Mouse (Mus musculus): ENCODE measurements at regions not wholly inside any gene's neighbourhood (a gene's known extent, or its start where the extent isn't known, plus 50 kb on each side); places are given as distances from the start of the nearest gene placed in this dataset.

DNA sequence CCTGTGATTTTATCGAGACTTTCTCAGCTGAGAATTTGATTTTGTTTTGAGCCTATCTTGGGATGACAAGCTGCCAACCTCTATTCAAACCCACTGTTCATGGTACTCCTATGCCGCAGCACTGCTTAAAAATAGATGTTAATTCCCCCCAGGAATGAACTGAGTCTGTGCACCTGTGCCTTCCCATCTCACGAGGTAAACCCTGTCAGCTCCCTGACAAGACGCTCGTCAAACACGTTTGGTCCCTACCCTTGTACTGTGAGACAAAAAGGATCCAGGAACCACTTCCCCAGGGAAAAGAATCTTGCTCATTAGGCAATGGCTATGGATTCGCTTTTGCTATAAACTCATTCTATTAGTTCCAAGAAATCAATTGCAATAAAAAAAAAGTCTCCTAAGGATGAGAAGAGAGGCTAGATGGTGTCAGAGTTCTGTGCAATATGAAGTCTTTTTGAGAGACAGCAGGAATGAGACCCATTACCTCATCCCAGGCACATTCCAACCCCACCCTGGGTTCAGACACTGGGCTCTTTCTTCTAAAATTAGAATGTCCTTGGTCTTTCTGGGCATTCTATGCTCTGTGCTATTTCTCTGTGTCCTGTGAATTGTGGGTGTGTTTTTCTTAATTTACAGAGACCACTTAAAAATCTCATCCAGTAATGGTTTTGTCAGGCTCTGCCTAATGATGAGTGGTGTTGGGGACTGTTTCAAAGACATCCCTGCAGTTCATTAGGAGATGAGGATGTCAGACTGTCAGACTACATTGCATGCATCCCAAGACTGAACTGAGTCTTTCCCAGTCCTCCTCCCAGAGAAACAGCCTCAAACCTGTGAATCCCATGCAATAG is 167.7 kb upstream of the Pabpc6 start:
- DNase-seq, result no peak

DNA sequence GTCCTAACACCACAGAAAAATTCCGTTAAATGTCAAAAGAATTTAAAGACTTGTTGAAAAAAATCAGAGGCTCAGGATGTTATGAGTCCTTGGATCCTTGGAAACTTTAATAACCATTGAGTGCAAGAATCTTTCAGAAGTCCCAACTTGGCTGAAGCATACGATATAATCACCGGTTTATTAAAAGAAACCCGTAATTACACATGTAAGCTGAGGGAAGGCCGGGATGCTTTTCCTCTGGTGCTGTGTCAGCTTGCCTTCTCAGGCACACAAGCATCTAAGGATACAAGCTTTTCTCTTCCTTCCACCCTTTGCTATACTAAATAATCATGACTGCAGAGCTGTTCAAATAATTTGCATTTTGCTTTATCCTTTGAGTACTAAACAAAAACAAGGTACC is 160.4 kb upstream of the Pabpc6 start:
- no peak for DNase-seq

DNA sequence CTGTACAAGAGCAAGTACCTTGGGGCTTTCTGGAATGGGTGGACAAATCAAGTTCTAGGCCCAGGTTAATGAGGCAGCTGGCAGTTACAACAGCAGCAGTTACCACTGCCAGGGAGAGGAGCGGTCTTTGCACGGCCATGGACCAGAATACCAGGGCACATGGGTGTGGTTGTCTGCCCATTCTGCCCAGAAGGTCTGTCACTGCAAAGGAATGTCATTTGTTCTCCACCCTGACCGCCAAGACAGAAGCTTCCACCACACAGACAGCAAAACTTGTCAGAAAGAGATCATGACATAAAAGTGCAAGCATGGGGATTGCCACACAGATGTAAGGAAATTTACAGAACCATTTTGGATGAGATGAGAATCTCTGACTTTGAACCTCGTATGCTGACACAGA is 151.8 kb upstream of the Pabpc6 start:
- no peak for DNase-seq

DNA sequence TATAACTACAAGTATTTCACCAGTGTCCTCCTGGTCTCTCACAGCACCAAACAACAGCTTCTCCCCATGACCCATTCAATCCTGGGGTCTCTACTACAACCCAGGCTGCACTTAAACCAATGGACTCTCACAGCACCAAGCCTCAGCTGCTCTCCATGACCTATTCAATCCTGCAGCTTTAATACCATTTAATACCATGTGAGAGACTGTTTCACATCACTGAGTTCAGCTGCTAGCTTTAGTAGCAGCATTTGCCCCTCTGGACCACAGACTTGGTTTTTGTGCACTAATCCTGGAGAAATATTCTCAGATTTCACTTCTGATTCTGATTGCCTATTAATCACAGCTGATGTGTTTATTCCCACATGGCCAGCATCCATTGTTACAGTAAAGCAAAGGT is 147.5 kb upstream of the Pabpc6 start:
- DNase-seq, result no peak

DNA sequence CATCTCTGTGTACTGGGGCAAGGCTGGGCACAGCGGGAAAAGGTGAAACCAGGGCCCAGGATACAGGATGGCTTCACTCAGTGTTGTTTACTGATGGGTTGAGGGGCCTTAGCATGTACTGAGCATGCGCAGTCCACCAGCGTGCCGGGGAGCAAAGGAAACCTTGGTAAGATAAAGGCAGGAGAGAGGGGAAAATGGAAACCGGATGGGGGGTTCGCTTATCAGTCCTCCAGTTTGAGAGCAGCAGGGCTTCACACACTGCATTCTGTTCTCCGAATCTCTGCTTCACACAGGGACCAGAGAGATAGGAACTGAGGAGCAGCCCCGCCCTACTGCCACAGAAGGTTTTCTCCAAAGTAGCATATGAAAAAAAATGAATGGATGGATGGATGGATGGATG is 127.6 kb upstream of the Pabpc6 start:
- DNase-seq, result no peak

DNA sequence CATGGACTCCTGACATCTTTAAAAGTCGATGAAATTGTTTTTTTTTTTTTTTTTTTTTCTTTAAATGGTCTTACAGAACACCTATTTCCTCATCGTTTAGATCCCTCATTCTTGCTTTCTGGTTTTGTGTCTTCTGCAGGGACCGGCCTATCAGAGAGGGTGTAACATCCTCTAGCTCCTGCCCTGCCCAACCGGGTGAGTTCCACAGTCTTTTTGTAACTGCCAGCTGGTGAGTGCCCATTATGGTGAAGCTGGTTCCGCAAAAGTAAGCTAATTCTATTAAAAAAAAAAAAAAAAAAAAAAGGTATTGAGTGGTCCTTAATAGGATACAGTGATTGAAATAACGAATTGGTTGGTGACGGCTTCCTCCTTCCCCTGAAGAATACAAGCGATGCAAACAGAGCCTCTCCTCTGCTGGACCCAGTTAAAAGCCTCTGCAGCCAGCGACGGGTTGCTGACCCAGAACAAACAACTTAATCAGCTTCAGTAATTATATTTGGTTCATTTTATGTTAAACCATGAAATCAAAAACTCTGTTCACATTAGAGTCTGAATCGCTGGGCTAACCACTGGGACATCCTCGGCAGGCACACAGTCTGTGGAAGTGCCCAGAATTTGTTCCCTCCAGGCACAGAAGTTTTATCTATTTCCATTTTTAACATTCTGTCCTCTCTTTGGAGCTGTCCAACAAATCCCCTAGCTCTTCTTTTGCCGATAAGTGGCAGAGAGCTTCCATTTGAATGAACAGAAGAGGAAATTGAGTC is 126.9 kb upstream of the Pabpc6 start:
- DNase-seq, result no peak

DNA sequence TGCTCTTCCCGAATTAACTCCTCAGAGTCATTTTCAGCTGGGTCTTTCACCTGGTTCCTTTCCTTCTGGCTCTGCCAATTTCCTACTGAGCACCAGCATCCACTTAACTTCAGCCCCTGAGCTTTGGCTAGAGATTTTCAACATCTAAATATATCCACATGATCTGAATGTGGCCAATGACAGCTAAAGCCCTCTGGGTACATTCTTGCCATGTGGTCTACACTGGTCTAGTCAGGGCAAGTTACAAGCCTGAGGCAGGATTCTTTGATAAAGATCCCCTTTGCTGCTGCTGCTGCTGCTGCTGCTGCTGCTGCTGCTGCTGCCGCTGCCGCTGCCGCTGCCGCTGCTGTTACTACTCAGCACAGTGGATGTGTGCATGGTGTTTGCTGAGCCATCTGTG is 109.3 kb upstream of the Pabpc6 start:
- no peak for DNase-seq

DNA sequence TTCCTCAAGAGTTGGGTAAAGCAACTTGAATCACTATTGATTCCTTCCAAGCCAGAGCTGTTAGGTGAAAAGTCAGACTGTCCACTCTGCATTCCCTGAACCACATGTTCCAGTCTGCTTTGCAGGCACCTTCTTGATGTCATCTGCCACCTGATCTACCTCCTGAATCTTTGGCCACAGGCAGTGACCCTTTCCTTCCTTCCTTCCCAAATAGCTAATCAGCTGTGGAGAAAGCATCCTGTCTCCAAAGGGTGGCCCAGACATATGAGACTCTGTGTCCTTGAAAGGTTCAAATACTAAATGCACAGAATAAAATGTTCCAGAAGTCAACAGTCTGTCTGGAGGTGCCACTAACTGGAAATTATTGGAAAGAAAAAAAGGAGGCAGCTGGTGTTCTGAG is 107.6 kb upstream of the Pabpc6 start:
- DNase-seq, result no peak

DNA sequence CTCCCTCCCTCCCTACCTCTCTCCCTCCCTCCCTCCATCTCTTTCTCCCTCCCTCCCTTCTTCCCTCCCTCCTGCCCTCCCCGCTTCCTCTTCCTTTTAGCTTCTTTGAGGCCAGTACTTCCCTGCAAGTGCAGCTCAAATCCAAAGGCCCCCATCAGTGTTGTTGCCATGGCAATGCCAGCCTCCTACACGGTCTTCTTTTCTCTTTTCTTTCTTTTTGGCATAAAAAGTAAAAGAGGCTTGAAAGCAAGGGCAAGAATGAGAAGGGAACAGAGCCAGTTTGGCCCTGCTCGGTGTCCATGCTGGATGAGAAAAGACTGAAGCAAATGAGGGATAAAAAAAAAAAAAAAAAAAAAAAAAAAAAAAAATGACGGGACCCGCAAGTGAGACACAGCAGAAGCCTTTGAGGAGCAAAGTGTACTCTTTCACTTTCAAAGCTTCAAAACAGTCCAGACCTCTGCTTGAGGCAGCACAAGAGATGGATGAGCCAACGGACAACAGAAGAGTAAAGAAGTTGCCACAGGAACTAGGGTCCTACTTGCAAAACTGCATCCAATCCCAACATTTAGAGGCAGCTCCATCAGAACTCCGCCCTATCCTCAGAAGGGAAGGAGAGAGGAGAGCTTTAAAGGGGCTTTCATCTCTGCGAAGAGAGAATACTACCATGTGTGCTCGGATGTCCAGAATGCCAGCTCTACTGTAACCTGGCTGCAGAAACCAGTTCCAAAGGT is 106.9 kb upstream of the Pabpc6 start:
- peak; percentile 38 for DNase-seq

DNA sequence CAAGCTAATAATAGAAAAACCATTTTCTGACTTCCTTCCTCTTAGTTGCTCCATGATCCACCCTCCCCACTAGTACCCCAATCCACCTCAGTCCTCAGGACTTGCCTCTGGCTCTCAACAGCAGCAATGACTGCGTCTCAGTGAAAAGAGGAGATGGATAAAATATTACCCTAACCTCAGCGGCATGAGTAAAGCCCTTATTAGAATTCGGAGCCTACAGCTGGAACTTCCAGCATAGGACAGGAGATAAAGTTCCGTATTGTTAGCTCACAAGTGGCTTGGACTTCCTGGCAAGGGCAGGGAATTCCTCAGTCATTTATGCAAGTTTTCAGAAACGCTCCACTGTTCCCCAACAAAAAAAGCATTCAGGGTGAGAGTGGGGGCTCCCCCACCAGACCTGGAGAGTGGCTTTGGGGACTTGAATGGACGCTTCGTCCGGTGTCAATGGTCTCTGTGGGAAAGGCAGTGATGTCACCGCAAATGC is 106.2 kb upstream of the Pabpc6 start:
- DNase-seq, result no peak

DNA sequence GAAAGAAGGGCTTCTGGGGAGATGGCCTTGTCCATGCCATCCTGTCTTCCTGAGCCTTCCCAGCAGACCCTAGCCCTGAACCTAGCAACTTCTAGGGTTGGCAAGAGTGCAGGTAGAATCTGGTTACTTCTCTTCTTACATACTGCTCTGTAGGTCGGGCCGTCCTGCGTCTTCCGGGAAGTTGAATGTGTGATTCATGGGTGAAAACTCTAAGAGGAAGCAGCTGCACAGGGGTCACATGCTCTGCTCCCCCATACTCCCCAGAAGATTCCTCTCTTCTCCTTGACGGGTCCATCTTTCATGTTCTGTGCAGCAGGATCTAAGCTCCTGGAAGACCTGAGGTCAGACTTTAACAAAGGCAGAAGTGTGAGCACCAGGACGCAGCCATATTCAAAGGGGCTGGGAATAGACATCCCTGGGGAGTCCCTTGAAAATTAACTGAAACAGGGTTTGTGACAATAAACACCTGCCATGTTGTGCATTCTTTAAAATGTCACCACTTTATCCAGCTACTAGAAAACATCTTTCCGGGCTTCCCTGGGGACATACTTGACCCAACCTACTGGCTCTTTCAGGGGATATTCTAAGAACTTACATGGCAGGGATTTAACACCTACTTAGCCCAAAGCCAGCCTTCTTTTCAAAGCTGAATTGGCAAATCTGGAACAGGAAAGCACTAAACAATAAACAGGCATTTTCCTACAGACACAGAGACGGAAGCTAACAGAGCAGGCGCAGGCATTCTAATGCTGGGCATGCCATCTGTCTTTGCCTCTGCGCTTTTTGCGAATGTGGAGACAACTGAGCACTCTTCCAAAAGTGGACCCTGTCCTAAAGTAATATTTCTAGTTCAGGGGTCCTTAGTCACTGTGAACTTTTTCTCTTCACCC is 105.5 kb upstream of the Pabpc6 start:
- DNase-seq, result no peak

DNA sequence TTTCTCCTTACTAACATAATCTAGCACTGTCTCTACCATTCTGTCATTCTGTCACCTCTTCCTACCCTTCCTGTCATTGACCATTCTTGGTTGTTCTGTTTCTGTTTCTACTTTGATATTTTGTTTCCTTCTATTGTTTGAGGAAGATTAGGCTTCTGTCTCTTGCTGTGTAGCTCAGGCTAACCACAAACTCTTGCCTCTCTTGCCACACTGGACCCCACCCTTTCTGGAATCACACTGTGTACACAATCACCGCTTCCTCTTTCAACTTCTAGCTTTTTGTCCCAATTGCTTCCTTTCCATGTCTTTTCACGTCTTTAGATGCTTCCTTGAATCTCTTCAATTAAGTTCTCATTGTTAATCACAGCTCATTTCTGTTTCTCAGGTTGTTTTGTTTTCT is 104.2 kb upstream of the Pabpc6 start:
- DNase-seq, result no peak

DNA sequence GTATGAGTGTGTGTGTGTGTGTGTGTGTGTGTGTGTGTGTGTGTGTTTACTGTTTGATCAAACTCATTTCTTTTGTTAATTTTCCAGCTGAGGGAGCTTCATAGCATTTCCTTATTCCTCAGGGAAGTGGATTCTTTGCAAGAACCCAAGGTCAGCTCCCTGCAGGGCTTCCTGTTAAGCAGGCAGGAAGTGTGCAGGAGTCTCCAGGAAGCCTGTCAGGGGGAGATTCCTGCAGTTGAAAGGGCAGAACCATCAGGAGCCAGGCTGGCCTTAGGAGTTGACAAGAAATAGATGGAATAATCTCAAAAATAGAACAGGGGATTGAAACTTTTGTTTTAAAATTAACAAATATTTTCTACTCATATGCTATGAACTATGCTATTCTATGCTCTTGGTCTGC is 98.8 kb upstream of the Pabpc6 start:
- DNase-seq, result no peak

DNA sequence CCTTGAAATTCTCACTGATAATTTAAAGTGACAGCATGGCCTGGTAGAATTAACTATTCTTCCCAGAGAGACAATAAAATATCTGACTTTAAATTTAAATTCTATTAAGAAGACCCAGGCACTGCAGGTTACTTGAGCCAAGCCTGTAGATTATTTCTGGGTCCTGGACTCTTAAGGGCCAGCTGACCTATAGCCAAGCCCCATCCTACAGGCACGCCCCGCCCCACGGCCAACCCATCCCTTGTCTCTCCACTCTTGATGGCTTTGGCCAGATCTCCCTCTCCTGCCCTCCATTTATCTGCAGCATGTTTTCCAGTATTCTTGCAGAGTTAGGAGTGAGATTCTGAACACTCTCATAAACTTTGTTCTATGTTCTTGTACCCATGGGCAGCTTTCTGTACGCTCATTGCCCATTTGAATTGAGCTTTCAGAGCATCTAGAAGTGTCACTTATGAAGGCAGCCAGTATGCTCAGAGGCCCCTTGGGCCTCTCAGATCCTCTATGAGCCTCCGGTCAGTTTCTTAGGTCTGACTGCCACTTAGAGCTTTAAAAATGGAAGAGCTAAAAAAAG is 96.2 kb upstream of the Pabpc6 start:
- DNase-seq, result no peak

DNA sequence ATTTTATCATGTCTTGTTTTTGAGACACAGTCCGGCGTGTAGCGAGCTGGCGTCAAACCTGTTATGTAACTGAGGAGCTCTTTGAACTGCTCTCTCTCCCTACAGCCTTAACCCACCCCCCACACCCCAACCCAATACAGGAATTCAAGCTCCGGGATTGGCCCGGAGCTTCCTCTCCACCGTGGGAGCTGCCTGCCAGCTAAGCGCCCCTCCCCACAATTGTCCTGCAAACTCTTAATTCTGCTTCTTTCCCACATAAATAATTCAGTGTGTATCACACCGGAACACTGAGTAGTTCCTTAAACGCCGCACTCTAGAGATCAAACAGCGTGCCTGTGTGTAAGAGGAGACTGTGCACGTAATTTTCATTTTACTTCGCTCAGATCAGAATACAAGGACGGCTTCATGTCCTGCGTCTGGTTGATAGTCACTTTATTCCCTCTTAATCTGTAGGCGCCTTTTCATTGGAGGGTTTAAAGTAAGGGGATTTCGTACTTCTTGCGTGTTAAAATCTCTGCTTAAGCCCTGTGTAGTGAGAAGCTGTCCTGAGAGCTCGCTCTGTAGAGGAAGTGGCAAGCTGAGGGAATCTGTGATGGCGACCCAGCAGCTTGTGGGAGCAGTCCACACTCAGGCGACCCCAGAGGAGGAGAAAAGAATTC is 95.3 kb upstream of the Pabpc6 start:
- peak; percentile 43 for DNase-seq

DNA sequence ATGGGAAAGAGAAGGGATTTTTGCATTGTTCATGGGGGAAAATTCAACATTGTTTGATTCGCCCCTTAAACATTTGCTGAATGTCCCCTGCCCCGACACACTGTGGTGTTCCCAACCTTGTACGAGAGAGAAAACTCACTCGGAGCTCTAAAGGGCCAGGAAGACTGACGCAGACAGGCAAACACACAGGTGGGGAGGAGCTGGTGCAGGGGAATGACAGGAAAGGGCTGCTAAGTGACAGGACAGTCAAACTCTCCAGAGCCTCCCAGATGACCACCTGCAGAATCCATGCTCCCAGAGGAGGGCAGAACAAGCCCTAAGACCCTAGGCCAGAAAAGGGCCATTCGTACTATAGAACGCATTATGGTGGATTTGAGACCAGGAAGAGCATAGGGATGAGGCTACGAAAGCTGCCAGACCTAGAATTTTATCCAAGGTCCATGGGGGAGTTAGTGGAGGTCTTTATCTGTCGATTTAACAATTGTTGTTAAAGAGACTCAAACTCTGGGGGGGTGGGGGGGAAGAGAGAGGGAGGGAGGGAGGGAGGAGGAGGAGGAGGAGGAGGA is 94.6 kb upstream of the Pabpc6 start:
- no peak for DNase-seq

DNA sequence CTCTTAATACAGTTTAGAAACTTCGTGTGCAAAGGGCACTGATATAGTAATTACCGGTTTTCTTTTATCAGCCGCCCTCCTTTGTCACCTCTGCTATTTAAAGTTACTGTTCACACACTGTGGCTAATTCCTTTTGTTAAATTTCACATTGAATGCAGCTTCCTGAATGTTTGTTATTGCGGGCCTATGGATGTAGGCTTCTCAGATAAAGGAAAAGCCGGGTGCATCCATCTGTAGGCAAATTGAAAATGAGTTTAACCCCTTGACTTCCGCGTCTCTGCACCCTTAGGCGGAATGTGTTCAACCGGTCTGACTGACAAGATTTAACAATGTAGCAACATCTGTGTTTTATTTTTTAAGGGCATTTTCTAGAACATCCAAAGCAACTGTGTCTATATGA is 93.6 kb upstream of the Pabpc6 start:
- no peak for DNase-seq

DNA sequence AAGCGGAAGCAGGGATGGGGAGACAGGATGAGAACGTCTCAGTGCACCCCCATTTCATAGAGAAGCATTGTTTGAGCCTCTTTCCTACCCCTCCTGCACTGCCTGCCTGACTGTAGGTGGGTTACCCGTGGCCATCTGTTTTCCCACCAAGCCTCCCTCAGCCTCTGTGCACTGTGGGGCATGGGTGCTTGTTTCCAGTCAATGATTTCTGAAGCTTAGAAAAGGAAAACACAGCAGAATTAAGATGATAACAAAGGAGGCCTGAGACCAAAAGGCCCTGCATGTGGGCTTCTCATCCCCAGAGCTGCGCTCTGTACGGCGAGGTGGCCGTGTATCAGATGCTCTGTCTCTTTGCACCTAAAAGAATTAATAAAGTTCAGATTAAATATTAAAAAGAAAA is 92.9 kb upstream of the Pabpc6 start:
- DNase-seq, result no peak

DNA sequence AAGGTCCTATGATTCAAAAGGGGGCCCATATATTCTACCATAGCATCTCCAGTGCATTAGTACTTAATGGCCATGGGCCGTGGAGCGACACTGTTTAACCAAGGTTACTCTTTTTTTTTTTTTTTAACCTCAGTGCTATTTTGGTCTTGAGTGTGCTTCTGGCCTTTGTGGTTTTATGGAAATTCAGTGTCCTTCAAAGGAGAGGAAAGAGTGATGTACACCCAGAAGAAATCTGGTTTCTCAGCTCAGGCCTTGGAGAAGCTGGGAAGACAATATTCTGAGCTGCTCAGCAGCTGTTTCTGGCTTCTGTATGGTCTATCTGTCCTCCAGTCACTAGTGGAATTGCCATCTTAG is 91.2 kb upstream of the Pabpc6 start:
- DNase-seq, result no peak

DNA sequence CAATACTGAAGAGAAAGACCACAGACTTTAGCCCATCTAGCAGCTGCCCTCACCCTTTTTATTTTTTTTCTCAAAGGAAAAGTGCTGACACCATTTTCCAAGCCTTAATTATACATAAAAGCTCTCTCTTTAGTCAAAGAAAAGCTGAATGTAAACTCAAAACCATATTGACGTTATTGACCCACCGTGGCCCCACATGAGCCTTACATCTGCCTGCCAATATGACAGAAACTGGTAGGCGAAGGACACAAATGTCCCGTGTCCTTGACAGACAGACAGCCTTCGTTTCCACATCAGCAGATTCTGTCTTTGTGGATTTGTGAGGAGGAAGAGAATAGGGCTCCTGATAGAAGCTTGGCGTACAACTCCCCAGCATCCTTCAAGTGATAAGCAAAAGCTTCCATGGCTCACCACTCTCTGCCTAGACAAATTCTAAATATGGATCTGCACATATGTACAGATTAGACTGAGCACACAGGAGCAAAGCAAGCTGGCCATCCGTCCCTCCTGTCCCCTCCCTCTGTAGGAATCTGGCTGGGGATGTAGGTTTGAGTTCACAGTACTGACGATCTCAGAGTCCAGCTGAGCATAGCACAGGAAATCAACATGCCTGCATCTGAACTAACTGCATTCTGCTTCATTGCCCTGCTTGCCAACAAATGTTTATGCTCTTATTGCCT is 90.6 kb upstream of the Pabpc6 start:
- no peak for DNase-seq

DNA sequence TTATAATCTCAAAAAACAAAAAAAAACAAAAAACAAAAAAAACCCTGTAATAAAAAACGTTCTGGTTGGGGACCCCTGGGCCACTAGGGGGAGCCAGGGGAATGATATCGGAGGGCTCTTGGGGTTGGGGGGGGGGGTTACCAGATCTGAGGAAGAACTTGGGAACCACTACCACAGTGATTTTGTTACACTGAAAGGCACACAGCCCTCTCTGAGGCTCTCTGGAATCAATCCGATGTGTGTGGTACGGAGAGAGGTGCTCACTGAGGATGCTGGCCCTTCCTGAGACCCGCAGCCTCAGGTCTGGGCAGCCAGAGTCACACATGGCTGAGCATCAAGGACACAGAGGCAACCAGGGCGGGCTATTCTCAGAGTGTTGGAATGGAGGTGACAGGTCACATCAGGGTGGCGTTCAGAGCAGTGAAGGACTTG is 89.9 kb upstream of the Pabpc6 start:
- peak; percentile 75 for DNase-seq

Measured in right cerebral cortex, postnatal 4 days (tissue).